Mouse (Mus musculus) kidney, adult 11 months (tissue): Measurements from ENCODE around the gene Csf3.
A peak's percentile ranks its signal among the peaks of the same experiment; 100 is the strongest.
"Not testable (repeated sequence)": the region's sequence is repeated elsewhere in the genome, so short reads cannot be mapped to it uniquely, and the experiment has no call there.

Experiments used
- DNase-seq: peaks from one replicate; pipeline ENCODE4 v3.0.0; 2022

The Csf3 gene

GRCm38 (mm10) chr11:98697225-98697624, 3.8 kb upstream of the Csf3 start:
- DNase-seq, result peak; percentile 64

GRCm38 (mm10) chr11:98698849-98699640, 2.0 kb upstream of the Csf3 start:
- DNase-seq, result no peak

GRCm38 (mm10) chr11:98699911-98700310, 1.2 kb upstream of the Csf3 start:
- DNase-seq, result peak; percentile 66

- DNase-seq, result no peak
Observed at GRCm38 (mm10) chr11:98702323-98702722, 1.3 kb downstream of the Csf3 start.

- DNase-seq, result no peak
Observed at GRCm38 (mm10) chr11:98705021-98705420, 4.0 kb downstream of the Csf3 start.

- DNase-seq, result peak; percentile 69
Observed at GRCm38 (mm10) chr11:98707401-98708281, 6.6 kb downstream of the Csf3 start.

GRCm38 (mm10) chr11:98708282-98708956, 7.4 kb downstream of the Csf3 start:
- no peak for DNase-seq

- peak; percentile 86 for DNase-seq
Observed at GRCm38 (mm10) chr11:98709001-98709741, 8.1 kb downstream of the Csf3 start.

GRCm38 (mm10) chr11:98710416-98711045, 9.5 kb downstream of the Csf3 start:
- peak; percentile 82 for DNase-seq

GRCm38 (mm10) chr11:98711046-98711434, 10.0 kb downstream of the Csf3 start:
- DNase-seq, result no peak

- not testable (repeated sequence) for DNase-seq
Observed at GRCm38 (mm10) chr11:98712009-98712408, 10.9 kb downstream of the Csf3 start.

GRCm38 (mm10) chr11:98713703-98714102, 12.6 kb downstream of the Csf3 start:
- DNase-seq, result no peak

GRCm38 (mm10) chr11:98715946-98716345, 14.9 kb downstream of the Csf3 start:
- DNase-seq, result no peak

- peak; percentile 55 for DNase-seq
Observed at GRCm38 (mm10) chr11:98717904-98718303, 16.8 kb downstream of the Csf3 start.

GRCm38 (mm10) chr11:98720756-98721155, 19.7 kb downstream of the Csf3 start:
- no peak for DNase-seq

GRCm38 (mm10) chr11:98721458-98722226, 20.6 kb downstream of the Csf3 start:
- DNase-seq, result peak; percentile 81

- DNase-seq, result no peak
Observed at GRCm38 (mm10) chr11:98723098-98723497, 22.0 kb downstream of the Csf3 start.

- peak; percentile 49 for DNase-seq
Observed at GRCm38 (mm10) chr11:98725926-98726506, 25.0 kb downstream of the Csf3 start.

GRCm38 (mm10) chr11:98729119-98729588, 28.1 kb downstream of the Csf3 start, which contains the start of gene Med24:
TSS of gene Med24 (minus strand) at chr11:98729435.
- peak; percentile 94 for DNase-seq

- DNase-seq, result no peak
Observed at GRCm38 (mm10) chr11:98730727-98731126, 29.7 kb downstream of the Csf3 start.

GRCm38 (mm10) chr11:98731134-98731533, 30.1 kb downstream of the Csf3 start:
- no peak for DNase-seq
